Mouse (Mus musculus) erythroblast, embryonic 14.5 days (primary cell): ENCODE data around the gene Psmd3.

ENCODE experiments used
- GATA1 ChIP-seq: IDR thresholded peaks from 2 replicates; pipeline ENCODE4 v1.6.1; 2012; ENCODE audit warnings: low read length, inconsistent platforms, mixed read lengths
- TAL1 ChIP-seq: IDR thresholded peaks from 3 replicates; pipeline ENCODE4 v1.6.1; 2012; ENCODE audit warnings: low read length, inconsistent platforms, mixed read lengths

- TF ChIP-seq TAL1 (no peak), GATA1 (no peak)
Measured at GRCm38 (mm10) chr11:98671857-98672256, 10.5 kb upstream of the Psmd3 start.
